Mouse (Mus musculus) bone marrow, adult 2 months (tissue): ENCODE measurements around the gene Hoxc11.

Experiments used
- CTCF ChIP-seq: fragments of 200-500 bp; IDR thresholded peaks from 2 replicates; pipeline ENCODE4 v1.5.1; 2011; ENCODE audit warnings: low read length, control low read depth; ENCODE audit not compliant: control insufficient read depth, insufficient read depth
- POLR2A ChIP-seq: fragments of 200-500 bp; IDR thresholded peaks from 2 replicates; pipeline ENCODE4 v1.6.1; 2011; ENCODE audit warnings: low read depth, mild to moderate bottlenecking, control low read depth, low read length, borderline replicate concordance; ENCODE audit not compliant: control insufficient read depth

DNA sequence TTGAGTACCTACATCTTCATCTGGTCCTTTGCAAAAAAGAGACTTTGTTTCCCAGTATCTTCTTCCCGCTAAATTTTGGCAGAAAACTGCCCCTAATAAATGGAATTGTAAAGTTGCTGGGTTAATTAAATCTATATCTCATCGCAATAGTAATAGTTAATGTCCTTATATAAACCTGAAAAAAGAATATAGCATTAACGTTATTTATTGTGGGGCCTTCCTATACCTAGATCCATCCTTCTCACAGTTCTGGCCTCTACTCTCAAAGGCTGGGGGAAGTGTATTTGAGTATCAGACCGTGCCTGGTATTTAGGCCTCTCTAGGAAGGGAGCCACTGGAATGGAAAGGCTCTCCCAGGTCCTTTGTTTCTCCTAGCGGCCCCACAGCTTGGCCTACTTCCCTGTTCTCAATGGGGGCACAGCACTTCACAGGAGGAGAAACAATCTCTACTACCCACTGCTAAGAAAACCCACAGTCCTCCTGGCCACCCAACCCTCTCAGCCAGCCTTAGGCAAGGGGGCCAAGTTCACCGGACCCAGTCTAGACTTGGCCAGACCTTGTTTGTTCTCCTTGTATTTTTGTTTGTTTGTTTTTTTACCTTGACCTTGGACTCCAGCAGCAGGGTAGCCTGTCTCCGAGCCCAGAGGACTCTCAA lies 35.5 kb upstream of the Hoxc11 start:
- TF ChIP-seq CTCF, result no peak
- no peak for TF ChIP-seq POLR2A
